Mouse (Mus musculus) limb, embryonic 11.5 days (tissue): ENCODE data around the gene Scin. TPM values are rescaled to one million over a fixed set of nuclear protein-coding genes. Genes with fewer than 3 reads are reported as not detected.
A peak's percentile ranks its signal among the peaks of the same experiment; 100 is the strongest.

Experiments used
- ATAC-seq: fragments of 200-750 bp; cut with Nextera tagmentation; 2 replicates; pipeline ENCODE4 v1.8.0; 2017; ENCODE audit warnings: low read depth; ENCODE audit not compliant: insufficient number of reproducible peaks, low FRiP score, low TSS enrichment
- DNase-seq: peaks from one replicate; pipeline ENCODE4 v3.0.0-alpha.2; 2015; ENCODE audit warnings: low spot score
- H3K27ac ChIP-seq: fragments of 300-500 bp; sonication (generic); replicated peaks from 2 replicates; pipeline ENCODE4 v1.5.1; 2014; ENCODE audit warnings: low read depth, mild to moderate bottlenecking, low read length
- H3K27me3 ChIP-seq: fragments of 300-500 bp; sonication (generic); 2 replicates; pipeline ENCODE4 v1.6.1; 2014; ENCODE audit warnings: mild to moderate bottlenecking, low read length, mixed read lengths; ENCODE audit not compliant: control insufficient read depth, insufficient read depth
- H3K36me3 ChIP-seq: fragments of 300-500 bp; sonication (generic); 2 replicates; pipeline ENCODE4 v1.6.1; 2014; ENCODE audit warnings: mild to moderate bottlenecking, low read length, moderate library complexity, mixed read lengths; ENCODE audit not compliant: control insufficient read depth, insufficient read depth
- H3K4me1 ChIP-seq: fragments of 300-500 bp; sonication (generic); 2 replicates; pipeline ENCODE4 v1.6.1; 2014; ENCODE audit warnings: low read length, mixed read lengths; ENCODE audit not compliant: control insufficient read depth, insufficient read depth
- H3K4me2 ChIP-seq: fragments of 300-500 bp; sonication (generic); 2 replicates; pipeline ENCODE4 v1.6.1; 2014; ENCODE audit warnings: low read depth, mild to moderate bottlenecking, moderate library complexity; ENCODE audit not compliant: severe bottlenecking
- H3K4me3 ChIP-seq: fragments of 300-500 bp; sonication (generic); 2 replicates; pipeline ENCODE4 v1.5.1; 2014; ENCODE audit warnings: low read depth, low read length
- H3K9ac ChIP-seq: fragments of 300-500 bp; sonication (generic); 2 replicates; pipeline ENCODE4 v1.6.1; 2014; ENCODE audit warnings: mild to moderate bottlenecking, low read length
- H3K9me3 ChIP-seq: fragments of 300-500 bp; sonication (generic); 2 replicates; pipeline ENCODE4 v1.6.1; 2016; ENCODE audit warnings: low read length; ENCODE audit not compliant: control insufficient read depth
- WGBS: fragments of 180-500 bp; shearing (Covaris S2); extraction: QIAGEN DNeasy Blood & Tissue Kit; methylation state at CpG from one replicate; pipeline ENCODE4 v1.1.7; 2014; 5-methylcytosine and 5-hydroxymethylcytosine counted together
- polyA plus RNA-seq: library from polyadenylated mRNA; unstranded; fragments of >200 nt; fragmentation: Nextera tagmentation; extraction: Ambion mirVana; gene quantifications from 2 replicates; pipeline ENCODE4 v1.2.1, GENCODE M21; 2014

Scin gene
- polyA plus RNA-seq, 1 experiment from 2014 or later: 0.43 TPM

GRCm38 (mm10) chr12:40152353-40153069 lies 18.5 kb upstream of the Scin start:
- no peak for ATAC-seq
- no peak overlapping the region for H3K9ac ChIP-seq

GRCm38 (mm10) chr12:40147319-40147718 lies 13.3 kb upstream of the Scin start:
- H3K9ac ChIP-seq: no peak overlapping the region
- WGBS: 84% methylated on average over 4 of the region's 4 CpGs
- no peaks in the 10 kb centered on the region for H3K27me3 ChIP-seq
- no peak overlapping the region for H3K4me2 ChIP-seq
- no peaks in the 10 kb centered on the region for H3K9me3 ChIP-seq
- ATAC-seq (no peak), DNase-seq (no peak)
- H3K27ac ChIP-seq: no peak overlapping the region
- H3K36me3 ChIP-seq: no peaks in the 10 kb centered on the region
- H3K4me1 ChIP-seq: no peaks in the 10 kb centered on the region
- H3K4me3 ChIP-seq: no peak overlapping the region

More at GRCm38 (mm10) chr12:40152353-40153069, 18.5 kb upstream of the Scin start:
- H3K9me3 ChIP-seq: no peaks in the 10 kb centered on the region
- WGBS: 82% methylated on average over 8 of the region's 8 CpGs
- H3K4me3 ChIP-seq: no peak overlapping the region
- no peak for DNase-seq
- no peaks in the 10 kb centered on the region for H3K27me3 ChIP-seq
- no peaks in the 10 kb centered on the region for H3K36me3 ChIP-seq
- no peak overlapping the region for H3K4me2 ChIP-seq
- H3K27ac ChIP-seq: no peak overlapping the region
- no peaks in the 10 kb centered on the region for H3K4me1 ChIP-seq

GRCm38 (mm10) chr12:40146510-40146909 lies 12.5 kb upstream of the Scin start:
- no peak for DNase-seq
- ATAC-seq: no peak
- Histone ChIP-seq H3K4me2 (no peak overlapping the region), H3K27me3 (no peaks in the 10 kb centered on the region), H3K4me1 (no peaks in the 10 kb centered on the region), H3K36me3 (no peaks in the 10 kb centered on the region), H3K9me3 (no peaks in the 10 kb centered on the region), H3K9ac (no peak overlapping the region), H3K27ac (no peak overlapping the region), H3K4me3 (no peak overlapping the region)
- WGBS: 65% methylated on average over 5 of the region's 5 CpGs

- DNase-seq: no peak
Measured at GRCm38 (mm10) chr12:40140706-40141105, 6.7 kb upstream of the Scin start.

GRCm38 (mm10) chr12:40139484-40140245 lies 5.6 kb upstream of the Scin start:
- H3K9ac ChIP-seq: no peak overlapping the region
- H3K4me2 ChIP-seq: no peak overlapping the region
- WGBS: 92% methylated on average over 8 of the region's 8 CpGs
- H3K4me3 ChIP-seq: no peak overlapping the region
- no peak for DNase-seq
- H3K36me3 ChIP-seq: no peaks in the 10 kb centered on the region
- no peaks in the 10 kb centered on the region for H3K27me3 ChIP-seq
- no peaks in the 10 kb centered on the region for H3K4me1 ChIP-seq
- H3K27ac ChIP-seq: no peak overlapping the region
- no peaks in the 10 kb centered on the region for H3K9me3 ChIP-seq
- ATAC-seq: no peak

More at GRCm38 (mm10) chr12:40140706-40141105, 6.7 kb upstream of the Scin start:
- no peaks in the 10 kb centered on the region for H3K4me1 ChIP-seq
- H3K27me3 ChIP-seq: no peaks in the 10 kb centered on the region
- no peak overlapping the region for H3K4me3 ChIP-seq
- ATAC-seq: no peak
- no peak overlapping the region for H3K9ac ChIP-seq
- H3K9me3 ChIP-seq: no peaks in the 10 kb centered on the region
- H3K36me3 ChIP-seq: no peaks in the 10 kb centered on the region
- no peak overlapping the region for H3K4me2 ChIP-seq
- no peak overlapping the region for H3K27ac ChIP-seq
- WGBS: 78% methylated on average over 5 of the region's 5 CpGs

- WGBS: 47% methylated on average over 11 of the region's 11 CpGs
- ATAC-seq (no peak), DNase-seq (no peak)
- Histone ChIP-seq H3K4me2 (peak overlapping the region; percentile 52), H3K9ac (no peak overlapping the region), H3K27me3 (peaks cover 20% of the 10 kb centered on the region), H3K9me3 (no peaks in the 10 kb centered on the region), H3K4me3 (no peak overlapping the region), H3K36me3 (no peaks in the 10 kb centered on the region), H3K4me1 (no peaks in the 10 kb centered on the region), H3K27ac (no peak overlapping the region)
Measured at GRCm38 (mm10) chr12:40134529-40134928, 501 bp upstream of the Scin start.

- Histone ChIP-seq H3K4me2 (peak overlapping the region; percentile 52), H3K27ac (no peak overlapping the region), H3K27me3 (peaks cover 20% of the 10 kb centered on the region), H3K4me1 (no peaks in the 10 kb centered on the region), H3K4me3 (peak overlapping the region; percentile 29), H3K36me3 (no peaks in the 10 kb centered on the region), H3K9me3 (no peaks in the 10 kb centered on the region), H3K9ac (no peak overlapping the region)
- ATAC-seq: no peak
- WGBS: 21% methylated on average over 10 of the region's 10 CpGs
- no peak for DNase-seq
Measured at GRCm38 (mm10) chr12:40133194-40133572, 845 bp downstream of the Scin start.

- Histone ChIP-seq H3K9me3 (no peaks in the 10 kb centered on the region), H3K27ac (no peak overlapping the region), H3K4me3 (no peak overlapping the region), H3K27me3 (no peaks in the 10 kb centered on the region), H3K4me1 (no peaks in the 10 kb centered on the region), H3K9ac (no peak overlapping the region), H3K4me2 (no peak overlapping the region), H3K36me3 (no peaks in the 10 kb centered on the region)
- ATAC-seq (no peak), DNase-seq (no peak)
- WGBS: 77% methylated on average over 2 of the region's 2 CpGs
Measured at GRCm38 (mm10) chr12:40118872-40119271, 15.2 kb downstream of the Scin start.
